ENCODE assay signal across 8 mouse cellular contexts in genomic region chr2:32451870-32452372, GRCm38 (mm10). TPM values are rescaled to one million over a fixed set of nuclear protein-coding genes. Genes with fewer than 3 reads are reported as not detected.
DNase-seq lines count a peak whose midpoint lies in the region; ATAC-seq lines count a peak whose summit lies in the region.

No protein-coding gene starts in this region.

- under 1% methylated on average over 25 of the region's 25 CpGs for WGBS in lung, embryonic 16.5 days

- no peaks in the 10 kb centered on the region for H3K36me3 ChIP-seq in lung, embryonic 16.5 days (ENCODE audit: control insufficient read depth, insufficient read depth, low read length)

- peak; percentile 87 to 93 for ATAC-seq in hematopoietic stem cell, adult 5-6 weeks (replicated peaks in 1 of 2; ENCODE audit: insufficient read depth in 1 of 2, low FRiP score in 2 of 2, low TSS enrichment in 1 of 2, low read depth in 1 of 2, poor library complexity in 2 of 2, severe bottlenecking in 2 of 2)
- ATAC-seq in lung, embryonic 16.5 days (ENCODE audit: low read depth), result peak; percentile 95

- DNase-seq in MEL-GATA-1-ER (ENCODE audit: extremely low read depth, low read depth), result peak; percentile 99
- DNase-seq in cerebellum, adult 8-10 months, result peak; percentile 99
- DNase-seq in forelimb bud, embryonic 11.5 days (ENCODE audit: low read depth, low spot score), result peak; percentile 99
- DNase-seq in layer of hippocampus, adult 9-10 months (ENCODE audit: low spot score), result peak; percentile 99
- peak; percentile 91 for DNase-seq in ovary, postnatal 10 days (ENCODE audit: low spot score)
- peak; percentile 95 to 96 for DNase-seq in thymus, postnatal 10 days (ENCODE audit: low spot score in 2 of 2)

- H3K9ac ChIP-seq in lung, embryonic 16.5 days (ENCODE audit: low read length), result peak overlapping the region; percentile 65

- peaks cover 24% of the 10 kb centered on the region for H3K4me1 ChIP-seq in lung, embryonic 16.5 days (replicated peaks; ENCODE audit: control insufficient read depth, insufficient read depth, low read length)

- peak overlapping the region; percentile 98 for H3K27ac ChIP-seq in lung, embryonic 16.5 days (ENCODE audit: low read length)

- H3K9me3 ChIP-seq in lung, embryonic 16.5 days (ENCODE audit: control insufficient read depth, low read length), result no peaks in the 10 kb centered on the region

- H3K4me3 ChIP-seq in lung, embryonic 16.5 days (ENCODE audit: low read length), result peak overlapping the region; percentile 80

- H3K4me2 ChIP-seq in lung, embryonic 16.5 days (ENCODE audit: low read depth, low read length), result peak overlapping the region; percentile 68

- H3K27me3 ChIP-seq in lung, embryonic 16.5 days (ENCODE audit: control insufficient read depth, insufficient read depth, low read depth, low read length), result no peaks in the 10 kb centered on the region

RNA-seq across cellular contexts. Expression of gene Slc25a25, which starts 0.7 kb away (rescaled TPM):
- 10.8 and 22.3 TPM in 2 replicates for total RNA-seq in hematopoietic stem cell, adult 5-6 weeks (2017)
- polyA plus RNA-seq in lung, embryonic 16.5 days (2015; fragmentation: Nextera tagmentation; extraction: Ambion mirVana), result 16.0 and 17.5 TPM in 2 replicates

RNA-seq across cellular contexts. Expression of gene Naif1, which starts 1.7 kb away (rescaled TPM):
- total RNA-seq in hematopoietic stem cell, adult 5-6 weeks (2017), result 2.4 and 3.8 TPM in 2 replicates
- polyA plus RNA-seq in lung, embryonic 16.5 days (2015; fragmentation: Nextera tagmentation; extraction: Ambion mirVana), result 6.5 and 6.8 TPM in 2 replicates

RNA-seq across cellular contexts. Expression of gene Ptges2, which starts 56.2 kb away (rescaled TPM):
- 3.5 and 8.7 TPM in 2 replicates for total RNA-seq in hematopoietic stem cell, adult 5-6 weeks (2017)
- polyA plus RNA-seq in lung, embryonic 16.5 days (2015; fragmentation: Nextera tagmentation; extraction: Ambion mirVana), result 20.6 and 23.9 TPM in 2 replicates

Comparison
In these comparisons a context has a peak if more than half of its experiments do, and no peak if none do; other contexts are left out.
1. Peak in every context shown above with its lines: DNase-seq, ATAC-seq, H3K4me3 ChIP-seq and H3K27ac ChIP-seq.